ENCODE assay signal across 7 mouse cellular contexts in genomic region chr5:105415951-105416675, GRCm38 (mm10). TPM values are rescaled to one million over a fixed set of nuclear protein-coding genes. Genes with fewer than 3 reads are reported as not detected.
DNase-seq lines count a peak whose midpoint lies in the region; ATAC-seq and TF ChIP-seq lines count a peak whose summit lies in the region.

No protein-coding gene starts in this region.

- H3K27ac ChIP-seq in forebrain, postnatal 0 days (ENCODE audit: low read depth, low read length): peak overlapping the region; percentile 94
- H3K27ac ChIP-seq in limb, embryonic 13.5 days: no peak overlapping the region
- peak overlapping the region; percentile 53; the same call in 1 of the 2 replicates for H3K27ac ChIP-seq in olfactory bulb, adult 2 months (ENCODE audit: insufficient read depth, low read depth, low read length)

- TF ChIP-seq CTCF in brain, embryonic 14.5 days (IDR thresholded peaks at IDR 0.05; ENCODE audit: borderline replicate concordance, extremely low read depth, insufficient read depth, insufficient read length): no peak
- TF ChIP-seq CTCF in forebrain, postnatal 0 days (IDR thresholded peaks at IDR 0.05; ENCODE audit: low read depth): no peak
- no peak for TF ChIP-seq CTCF in olfactory bulb, adult 2 months (IDR thresholded peaks at IDR 0.05; ENCODE audit: insufficient read depth, low read depth, low read length)

- TF ChIP-seq POLR2A in brain, embryonic 14.5 days (IDR thresholded peaks at IDR 0.05; ENCODE audit: borderline replicate concordance, extremely low read depth, insufficient read depth, insufficient read length, poor library complexity, severe bottlenecking): no peak
- no peak for TF ChIP-seq POLR2A in olfactory bulb, adult 2 months (IDR thresholded peaks at IDR 0.05; ENCODE audit: insufficient read depth, low read depth, low read length)

- no peaks in the 10 kb centered on the region for H3K27me3 ChIP-seq in forebrain, postnatal 0 days (ENCODE audit: insufficient read depth, low read length)
- 0 out of 2 replicates have a peak, but pooled peaks cover 8% of the 10 kb centered on the region for H3K27me3 ChIP-seq in limb, embryonic 13.5 days

- 2% methylated on average over 29 of the region's 36 CpGs for WGBS in forebrain, postnatal 0 days
- 4% methylated on average over 35 of the region's 36 CpGs for WGBS in limb, embryonic 13.5 days
- 1% methylated on average over 34 of the region's 36 CpGs for WGBS in olfactory bulb, adult 2 months

- peak overlapping the region; percentile 97 for H3K9ac ChIP-seq in forebrain, postnatal 0 days
- peak overlapping the region; percentile 78 for H3K9ac ChIP-seq in limb, embryonic 13.5 days

- H3K4me2 ChIP-seq in forebrain, postnatal 0 days (ENCODE audit: low read depth): peak overlapping the region; percentile 95
- peak overlapping the region; percentile 98 for H3K4me2 ChIP-seq in limb, embryonic 13.5 days (replicated peaks)

- DNase-seq in right cerebral cortex, postnatal 25 days: peak; percentile 29
- DNase-seq in right cerebral cortex, postnatal 10 days (ENCODE audit: low spot score in 2 of 2): no peak
- peak; percentile 25 for DNase-seq in brain, embryonic 14.5 days (ENCODE audit: low read depth)
- DNase-seq in forebrain, postnatal 0 days: peak; percentile 29
- DNase-seq in left cerebral cortex, adult 9 months (ENCODE audit: low spot score in 2 of 2): no peak

- H3K4me1 ChIP-seq in forebrain, postnatal 0 days (ENCODE audit: insufficient read depth): no peaks in the 10 kb centered on the region
- peaks cover 8% of the 10 kb centered on the region for H3K4me1 ChIP-seq in limb, embryonic 13.5 days
- H3K4me1 ChIP-seq in olfactory bulb, adult 2 months (ENCODE audit: control insufficient read depth, insufficient read depth, low read length): peaks cover 3% of the 10 kb centered on the region; the same call in 1 of the 2 replicates

- peak; percentile 18 for ATAC-seq in forebrain, postnatal 0 days
- peak; percentile 18; the same call in 1 of the 2 replicates for ATAC-seq in limb, embryonic 13.5 days (ENCODE audit: low FRiP score, low read depth)

- H3K4me3 ChIP-seq in forebrain, postnatal 0 days (ENCODE audit: low read depth, low read length): peak overlapping the region; percentile 98
- H3K4me3 ChIP-seq in limb, embryonic 13.5 days: peak overlapping the region; percentile 78
- H3K4me3 ChIP-seq in olfactory bulb, adult 2 months (ENCODE audit: insufficient read depth, low read depth, low read length): peak overlapping the region; percentile 74

- H3K9me3 ChIP-seq in forebrain, postnatal 0 days (ENCODE audit: low read length): 0 out of 2 replicates have a peak, but pooled peaks cover 9% of the 10 kb centered on the region
- H3K9me3 ChIP-seq in limb, embryonic 13.5 days: no peaks in the 10 kb centered on the region

- peaks cover 5% of the 10 kb centered on the region; the same call in 1 of the 2 replicates for H3K36me3 ChIP-seq in forebrain, postnatal 0 days (ENCODE audit: insufficient read depth)
- no peaks in the 10 kb centered on the region for H3K36me3 ChIP-seq in limb, embryonic 13.5 days

RNA-seq across cellular contexts. Expression of gene Lrrc8b, which starts 0.5 kb away (rescaled TPM):
- polyA plus RNA-seq in brain, embryonic 14.5 days (2012; rRNA removed): 25.5 and 31.1 TPM in 2 replicates
- total RNA-seq in forebrain, postnatal 0 days (2014; rRNA removed): 57.3 and 64.0 TPM in 2 replicates
- polyA plus RNA-seq in forebrain, postnatal 0 days (2015; fragmentation: Nextera tagmentation; extraction: Ambion mirVana): 16.5 and 20.8 TPM in 2 replicates
- 3.1 and 3.2 TPM in 2 replicates for polyA plus RNA-seq in limb, embryonic 13.5 days (2015; fragmentation: Nextera tagmentation; extraction: Ambion mirVana)
- not detected in 2 replicates for polyA plus RNA-seq in olfactory bulb, adult 2 months (2012; ENCODE audit: insufficient read depth, insufficient read length, low replicate concordance, missing spikeins)

Comparison
In these comparisons a context has a peak if more than half of its experiments do, and no peak if none do; other contexts are left out.
1. DNase-seq: peak in right cerebral cortex, postnatal 25 days (single experiment), brain, embryonic 14.5 days (single experiment) and forebrain, postnatal 0 days (single experiment); none in right cerebral cortex, postnatal 10 days (0 of 2) and left cerebral cortex, adult 9 months (0 of 2).
2. Peak in every context shown above with its lines, with median percentiles within 50 percentile points of each other: H3K4me3 ChIP-seq.